Mouse (Mus musculus) intestine, postnatal 0 days (tissue): ENCODE results near the gene Slc25a22. TPM values are rescaled to one million over a fixed set of nuclear protein-coding genes. Genes with fewer than 3 reads are reported as not detected.

Experiments
- ATAC-seq: fragments of 200-750 bp; cut with Nextera tagmentation; 2 replicates; pipeline ENCODE4 v1.8.0; 2017; ENCODE audit warnings: mild to moderate bottlenecking, moderate TSS enrichment, moderate library complexity
- H3K27ac ChIP-seq: fragments of 300-500 bp; sonication (generic); 2 replicates; pipeline ENCODE4 v1.5.1; 2014; ENCODE audit warnings: mild to moderate bottlenecking, low read depth, low read length, moderate library complexity
- H3K27me3 ChIP-seq: fragments of 300-500 bp; sonication (generic); replicated peaks from 2 replicates; pipeline ENCODE4 v1.6.1; 2014; ENCODE audit warnings: low read length, mixed read lengths; ENCODE audit not compliant: control insufficient read depth, insufficient read depth
- H3K36me3 ChIP-seq: fragments of 300-500 bp; sonication (generic); 2 replicates; pipeline ENCODE4 v1.6.1; 2014; ENCODE audit warnings: mild to moderate bottlenecking, moderate library complexity; ENCODE audit not compliant: control insufficient read depth, insufficient read depth
- H3K4me1 ChIP-seq: fragments of 300-500 bp; sonication (generic); replicated peaks from 2 replicates; pipeline ENCODE4 v1.6.1; 2014; ENCODE audit warnings: antibody characterized with exemption, low read length, mixed read lengths; ENCODE audit not compliant: control insufficient read depth, insufficient read depth
- H3K4me2 ChIP-seq: fragments of 300-500 bp; sonication (generic); replicated peaks from 2 replicates; pipeline ENCODE4 v1.6.1; 2014; ENCODE audit warnings: low read depth, mild to moderate bottlenecking, moderate library complexity
- H3K4me3 ChIP-seq: fragments of 300-500 bp; sonication (generic); 2 replicates; pipeline ENCODE4 v1.5.1; 2014; ENCODE audit warnings: low read depth, low read length
- H3K9ac ChIP-seq: fragments of 300-500 bp; sonication (generic); 2 replicates; pipeline ENCODE4 v1.6.1; 2014; ENCODE audit warnings: mild to moderate bottlenecking, low read depth, low read length
- H3K9me3 ChIP-seq: fragments of 300-500 bp; sonication (generic); 2 replicates; pipeline ENCODE4 v1.6.1; 2016; ENCODE audit warnings: mixed run types; ENCODE audit not compliant: control insufficient read depth
- CTCF ChIP-seq: sonication (generic); IDR thresholded peaks from 2 replicates; pipeline ENCODE4 v1.5.1; 2016; ENCODE audit warnings: low read depth, mild to moderate bottlenecking, control low read depth, antibody characterized with exemption, moderate library complexity
- WGBS: fragments of 180-500 bp; shearing (Covaris S2); extraction: QIAGEN DNeasy Blood & Tissue Kit; methylation state at CpG from one replicate; pipeline ENCODE4 v1.1.7; 2014; 5-methylcytosine and 5-hydroxymethylcytosine counted together
- polyA plus RNA-seq: library from polyadenylated mRNA; unstranded; fragments of >200 nt; fragmentation: Nextera tagmentation; extraction: Ambion mirVana; gene quantifications from 2 replicates; pipeline ENCODE4 v1.2.1, GENCODE M21; 2015

The Slc25a22 gene
- polyA plus RNA-seq, 1 experiment from 2014 or later, result 67.7 TPM

GRCm38 (mm10) chr7:141478270-141478748, 40.6 kb upstream of the Slc25a22 start:
- Histone ChIP-seq H3K27ac (no peak overlapping the region; the same call in 1 of the 2 replicates), H3K9me3 (no peaks in the 10 kb centered on the region), H3K9ac (no peak overlapping the region), H3K36me3 (no peaks in the 10 kb centered on the region), H3K4me1 (peaks cover 10% of the 10 kb centered on the region; the same call in 1 of the 2 replicates), H3K4me2 (peak overlapping the region; percentile 21; the same call in 1 of the 2 replicates), H3K27me3 (peaks cover 18% of the 10 kb centered on the region; the same call in 1 of the 2 replicates), H3K4me3 (no peak overlapping the region)
- TF ChIP-seq CTCF, result no peak
- ATAC-seq, result no peak
- WGBS, result 76% methylated on average over 5 of the region's 5 CpGs

- peaks cover 12% of the 10 kb centered on the region; the same call in 1 of the 2 replicates for H3K27me3 ChIP-seq
- no peak overlapping the region for H3K9ac ChIP-seq
- peak overlapping the region; percentile 21 for H3K4me2 ChIP-seq
- H3K27ac ChIP-seq, result peak overlapping the region; percentile 87
- no peak overlapping the region for H3K4me3 ChIP-seq
- TF ChIP-seq CTCF, result no peak
- 53% methylated on average over 4 of the region's 4 CpGs for WGBS
- peaks cover 10% of the 10 kb centered on the region; the same call in 1 of the 2 replicates for H3K4me1 ChIP-seq
- no peaks in the 10 kb centered on the region for H3K9me3 ChIP-seq
- peaks cover 1% of the 10 kb centered on the region; the same call in 1 of the 2 replicates for H3K36me3 ChIP-seq
- ATAC-seq, result no peak
Measured at GRCm38 (mm10) chr7:141477578-141478269, 40.0 kb upstream of the Slc25a22 start.

- peak overlapping the region; percentile 98 for H3K4me2 ChIP-seq
- peak overlapping the region; percentile 62; the same call in 1 of the 2 replicates for H3K4me3 ChIP-seq
- WGBS, result 20% methylated on average over 7 of the region's 7 CpGs
- H3K9me3 ChIP-seq, result no peaks in the 10 kb centered on the region
- H3K36me3 ChIP-seq, result peaks cover 8% of the 10 kb centered on the region
- H3K27me3 ChIP-seq, result peaks cover 4% of the 10 kb centered on the region; the same call in 1 of the 2 replicates
- peak overlapping the region; percentile 87 for H3K27ac ChIP-seq
- H3K9ac ChIP-seq, result 0 out of 2 replicates have a peak overlapping the region, but pooled peaks have one; percentile 59
- ATAC-seq, result no peak
- TF ChIP-seq CTCF, result peak; percentile 30
- H3K4me1 ChIP-seq, result peaks cover 10% of the 10 kb centered on the region; the same call in 1 of the 2 replicates
Measured at GRCm38 (mm10) chr7:141476981-141477370, 39.3 kb upstream of the Slc25a22 start.

- Histone ChIP-seq H3K4me1 (peaks cover 10% of the 10 kb centered on the region; the same call in 1 of the 2 replicates), H3K4me3 (peak overlapping the region; percentile 62), H3K27me3 (no peaks in the 10 kb centered on the region), H3K27ac (peak overlapping the region; percentile 87), H3K36me3 (peaks cover 10% of the 10 kb centered on the region), H3K9ac (peak overlapping the region; percentile 59; the same call in 1 of the 2 replicates), H3K4me2 (peak overlapping the region; percentile 98), H3K9me3 (no peaks in the 10 kb centered on the region)
- ATAC-seq, result peak; percentile 51
- WGBS, result 1% methylated on average over 17 of the region's 17 CpGs
- peak; percentile 60 for TF ChIP-seq CTCF
Measured at GRCm38 (mm10) chr7:141476226-141476980, 38.7 kb upstream of the Slc25a22 start.

- no peaks in the 10 kb centered on the region for H3K27me3 ChIP-seq
- peak overlapping the region; percentile 62 for H3K4me3 ChIP-seq
- H3K9me3 ChIP-seq, result no peaks in the 10 kb centered on the region
- H3K36me3 ChIP-seq, result peaks cover 17% of the 10 kb centered on the region
- 3% methylated on average over 12 of the region's 12 CpGs for WGBS
- no peak for TF ChIP-seq CTCF
- peaks cover 10% of the 10 kb centered on the region; the same call in 1 of the 2 replicates for H3K4me1 ChIP-seq
- peak overlapping the region; percentile 98 for H3K4me2 ChIP-seq
- peak overlapping the region; percentile 87 for H3K27ac ChIP-seq
- H3K9ac ChIP-seq, result peak overlapping the region; percentile 59
- ATAC-seq, result no peak; the same call in 1 of the 2 replicates
Measured at GRCm38 (mm10) chr7:141475805-141476158, 38.1 kb upstream of the Slc25a22 start.
